Mouse (Mus musculus): ENCODE results near the gene Mst1. TPM values are rescaled to one million over a fixed set of nuclear protein-coding genes. Genes with fewer than 3 reads are reported as not detected.

Gene Mst1
- 0.83 and 0.87 TPM in 2 replicates for polyA plus RNA-seq (2012; rRNA removed)

GRCm38 (mm10) chr9:108080168-108080567, at the start of gene Mst1:
Gene Mst1, plus strand, starts transcription at chr9:108080436.

GRCm38 (mm10) chr9:108049016-108049455, 31.2 kb upstream of the Mst1 start, which contains the start of gene Gmppb:
Gene Gmppb, plus strand, starts transcription at chr9:108049242.

GRCm38 (mm10) chr9:108052885-108053664, 27.2 kb upstream of the Mst1 start, which contains the start of gene Amigo3:
Gene Amigo3, plus strand, starts transcription at chr9:108053159.

GRCm38 (mm10) chr9:108082988-108083431, 2.8 kb downstream of the Mst1 start, which contains the start of gene Rnf123:
Gene Rnf123, minus strand, starts transcription at chr9:108083346.

GRCm38 (mm10) chr9:108094184-108094941, 14.1 kb downstream of the Mst1 start, which contains the start of gene Apeh:
Gene Apeh, minus strand, starts transcription at chr9:108094606.

Other genes starting within 250 kb of the Mst1 start
- gene Rbm6, start 207.2 kb upstream of the Mst1 start, polyA plus RNA-seq (2012; rRNA removed) = 98.8 and 117 TPM in 2 replicates
- 11.7 and 16.7 TPM in 2 replicates for gene Mon1a, start 192.3 kb upstream of the Mst1 start, polyA plus RNA-seq (2012; rRNA removed)
- 2.6 and 5.0 TPM in 2 replicates for gene Mst1r, start 173.6 kb upstream of the Mst1 start, polyA plus RNA-seq (2012; rRNA removed)
- not detected in 2 replicates for gene Actl11, start 152.0 kb upstream of the Mst1 start, polyA plus RNA-seq (2012; rRNA removed)
- 11.2 and 14.5 TPM in 2 replicates for gene Camkv, start 144.8 kb upstream of the Mst1 start, polyA plus RNA-seq (2012; rRNA removed)
- 17.5 and 37.1 TPM in 2 replicates for gene Traip, start 130.3 kb upstream of the Mst1 start, polyA plus RNA-seq (2012; rRNA removed)
- gene Uba7, start 104.9 kb upstream of the Mst1 start, polyA plus RNA-seq (2012; rRNA removed) = 13.7 and 17.7 TPM in 2 replicates
- 1.9 and 5.9 TPM in 2 replicates for gene Gm20661, start 97.4 kb upstream of the Mst1 start, polyA plus RNA-seq (2012; rRNA removed)
- 31.0 and 53.6 TPM in 2 replicates for gene Inka1, start 94.6 kb upstream of the Mst1 start, polyA plus RNA-seq (2012; rRNA removed)
- 9.7 and 21.1 TPM in 2 replicates for gene Cdhr4, start 87.9 kb upstream of the Mst1 start, polyA plus RNA-seq (2012; rRNA removed)
- gene Gm20662, start 84.1 kb upstream of the Mst1 start, polyA plus RNA-seq (2012; rRNA removed) = 0.68 and 4.3 TPM in 2 replicates
- 70.0 and 86.6 TPM in 2 replicates for gene Ip6k1, start 77.9 kb upstream of the Mst1 start, polyA plus RNA-seq (2012; rRNA removed)
- gene Gmppb, start 31.2 kb upstream of the Mst1 start, polyA plus RNA-seq (2012; rRNA removed) = 16.1 and 20.8 TPM in 2 replicates
- gene Amigo3, start 27.3 kb upstream of the Mst1 start, polyA plus RNA-seq (2012; rRNA removed) = 1.9 and 2.9 TPM in 2 replicates
- 56.8 and 62.6 TPM in 2 replicates for gene Rnf123, start 2.9 kb downstream of the Mst1 start, polyA plus RNA-seq (2012; rRNA removed)
- 65.8 and 71.6 TPM in 2 replicates for gene Apeh, start 14.2 kb downstream of the Mst1 start, polyA plus RNA-seq (2012; rRNA removed)
- 5.1 and 6.2 TPM in 2 replicates for gene Bsn, start 109.9 kb downstream of the Mst1 start, polyA plus RNA-seq (2012; rRNA removed)
- 23.8 and 29.4 TPM in 2 replicates for gene Dag1, start 183.5 kb downstream of the Mst1 start, polyA plus RNA-seq (2012; rRNA removed)
- 30.2 and 45.5 TPM in 2 replicates for gene Nicn1, start 210.0 kb downstream of the Mst1 start, polyA plus RNA-seq (2012; rRNA removed)
- 40.6 and 51.6 TPM in 2 replicates for gene Amt, start 216.4 kb downstream of the Mst1 start, polyA plus RNA-seq (2012; rRNA removed)
- 236 and 260 TPM in 2 replicates for gene Rhoa, start 225.7 kb downstream of the Mst1 start, polyA plus RNA-seq (2012; rRNA removed)
- 12.7 and 22.2 TPM in 2 replicates for gene Tcta, start 225.7 kb downstream of the Mst1 start, polyA plus RNA-seq (2012; rRNA removed)